Mouse (Mus musculus): Measurements from ENCODE around the gene Ldlrad1.

Ldlrad1 gene

DNA sequence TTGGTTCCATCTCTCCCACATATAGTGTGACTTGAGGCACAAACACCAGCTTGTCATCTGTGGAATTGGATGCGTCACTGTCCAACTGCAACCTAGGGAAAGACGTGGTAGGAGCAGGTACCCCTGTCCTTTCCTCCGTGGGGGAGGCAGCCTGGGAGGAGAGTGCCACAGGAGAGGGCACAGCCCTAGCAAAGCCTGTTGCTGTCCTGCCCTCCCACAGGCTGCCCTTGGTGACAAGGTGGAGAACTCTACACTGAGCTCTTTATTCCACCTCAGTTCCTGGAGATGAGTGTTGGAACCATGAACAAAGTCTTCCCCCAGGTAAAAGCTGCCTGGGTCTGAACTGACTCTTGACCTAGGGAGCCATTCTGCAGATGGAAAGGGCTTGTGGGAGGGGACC is at the start of gene Ldlrad1:
Gene Ldlrad1 (plus strand): TSS at position 301 of the 400 bp plus-strand sequence.
- DNase-seq (ENCODE audit: low read depth, low spot score), result no peak

DNA sequence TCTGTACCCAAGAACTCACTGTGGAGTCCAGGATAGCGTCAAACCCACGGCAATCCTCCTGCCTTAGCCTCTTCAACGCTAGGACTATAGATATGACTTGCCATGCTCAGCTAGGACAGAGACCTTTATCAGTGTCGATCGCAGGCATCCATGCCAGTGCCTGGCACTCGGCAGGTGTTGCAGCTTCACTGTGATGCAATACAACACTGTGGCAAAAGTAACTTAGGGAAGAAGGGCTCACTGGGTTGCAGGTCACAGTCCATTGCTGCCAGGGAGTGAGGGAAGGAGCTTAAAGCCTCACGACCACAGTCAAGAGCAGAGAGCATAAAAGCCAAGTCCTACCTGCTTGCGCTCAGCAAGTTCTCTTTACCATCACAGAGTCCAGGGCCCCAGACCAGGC is 48.8 kb upstream of the Ldlrad1 start:
- no peak for DNase-seq (ENCODE audit: low read depth, low spot score)

- no peak for DNase-seq (ENCODE audit: low read depth, low spot score)
Observed at GRCm38 (mm10) chr4:107163341-107163740, 45.6 kb upstream of the Ldlrad1 start.

DNA sequence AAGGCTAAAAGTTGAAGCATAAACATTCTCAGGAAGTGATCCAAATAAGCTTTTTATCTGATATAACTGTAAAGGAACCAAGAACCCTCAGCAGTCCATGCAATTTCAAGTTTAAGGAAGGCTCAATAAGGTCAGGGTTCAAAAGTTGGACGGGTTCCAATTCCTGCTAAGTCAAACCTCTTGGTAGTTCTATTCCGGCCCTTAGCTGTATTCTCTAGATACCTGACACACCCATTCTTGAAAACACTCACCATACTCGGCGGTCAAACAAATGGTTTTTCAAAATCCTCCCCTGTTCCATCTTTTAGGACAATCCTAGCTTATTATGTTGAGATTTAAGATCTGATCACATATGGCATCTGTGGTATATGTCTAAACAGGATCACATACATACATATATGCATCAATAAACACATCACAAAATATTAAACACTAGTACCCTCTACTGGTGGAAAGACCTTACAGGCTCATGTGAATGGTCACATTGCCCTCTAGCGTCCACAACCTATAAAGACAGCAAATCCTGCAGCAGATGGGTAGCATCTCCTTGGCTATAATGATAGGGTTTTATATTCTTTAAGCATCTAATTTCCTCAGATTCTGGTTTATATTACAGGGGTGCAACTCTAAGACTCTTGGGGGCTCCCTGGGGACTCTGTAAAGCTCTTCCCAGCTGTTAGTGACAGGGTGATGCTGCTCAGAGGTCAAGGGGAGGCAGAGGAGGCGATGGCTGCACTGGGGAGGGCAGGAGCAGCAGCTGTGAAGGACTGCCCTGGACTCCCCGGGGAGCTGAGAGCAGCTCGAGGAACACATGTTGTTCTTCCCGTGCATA is 45.0 kb upstream of the Ldlrad1 start:
- peak; percentile 79 for DNase-seq (ENCODE audit: low read depth, low spot score)

DNA sequence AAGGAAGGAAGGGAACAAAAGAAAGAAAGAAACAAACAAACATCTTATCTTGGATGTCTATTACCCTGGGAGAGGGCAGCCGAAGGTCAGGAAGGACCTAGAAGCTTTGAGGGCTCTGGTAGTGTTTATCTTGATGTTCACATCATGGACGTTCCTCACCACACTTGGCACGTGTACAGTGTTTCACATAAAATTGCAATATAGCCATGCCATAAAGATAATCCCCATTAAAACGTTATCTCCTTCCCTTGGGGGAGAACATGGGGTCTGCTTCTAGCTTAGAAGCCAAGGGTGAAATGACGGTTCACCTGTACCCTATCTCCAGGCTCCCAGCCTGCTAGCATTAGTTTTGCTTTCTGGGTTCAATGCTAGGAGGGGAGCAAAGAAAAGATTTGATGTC is 42.3 kb upstream of the Ldlrad1 start:
- no peak for DNase-seq (ENCODE audit: low read depth, low spot score)

GRCm38 (mm10) chr4:107167798-107168197 is 41.2 kb upstream of the Ldlrad1 start:
- DNase-seq (ENCODE audit: low read depth, low spot score), result no peak

DNA sequence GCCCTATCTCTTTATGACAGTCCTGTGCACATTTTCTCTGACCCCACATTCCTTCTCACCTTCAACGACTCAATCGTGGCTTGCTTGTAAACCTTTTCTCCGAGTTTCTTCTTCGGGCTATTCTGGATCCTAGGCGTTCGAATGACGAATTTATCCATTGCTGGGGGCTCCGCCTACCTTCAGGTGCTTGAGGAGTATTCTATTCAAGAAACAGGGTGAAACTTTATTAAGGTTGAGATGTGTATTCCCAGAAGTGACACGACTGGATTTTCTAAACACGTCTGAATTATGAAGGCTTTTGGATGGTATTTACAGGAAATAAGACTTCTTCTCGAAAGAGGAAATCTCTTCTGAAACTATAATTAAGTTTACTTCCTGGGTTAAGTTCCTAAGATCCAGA is 31.5 kb upstream of the Ldlrad1 start:
- DNase-seq (ENCODE audit: low read depth, low spot score), result no peak

DNA sequence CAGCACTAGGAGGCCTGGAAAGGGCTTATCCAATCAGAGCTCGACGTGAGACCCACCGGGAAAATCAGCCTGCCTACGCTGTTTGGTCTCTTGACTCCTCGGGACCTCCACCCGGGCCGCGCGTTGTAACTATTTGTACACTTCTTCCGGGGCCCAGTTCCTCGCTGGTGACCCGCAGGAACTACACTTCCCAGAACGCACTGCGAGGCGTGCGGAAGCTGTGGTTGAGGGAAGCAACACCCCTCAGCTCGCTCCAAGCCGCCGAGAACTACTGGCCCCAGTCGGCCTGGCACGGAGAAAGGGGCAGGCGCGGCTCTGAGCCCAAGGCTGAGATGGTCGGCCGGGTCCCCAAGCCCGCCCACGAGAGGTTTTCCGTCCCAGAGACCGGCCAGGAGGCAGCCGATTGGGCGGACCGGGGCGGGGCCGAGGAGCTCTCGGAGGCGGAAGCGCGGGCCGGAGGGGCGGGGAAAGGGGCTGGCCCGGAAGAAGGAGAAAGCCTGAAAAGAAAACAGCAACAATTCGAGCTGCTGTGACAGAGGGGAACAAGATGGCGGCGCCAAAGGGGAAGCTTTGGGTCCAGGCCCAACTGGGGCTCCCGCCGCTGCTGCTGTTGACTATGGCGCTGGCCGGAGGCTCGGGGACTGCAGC is 30.7 kb upstream of the Ldlrad1 start, which contains the start of gene Tmem59:
Gene Tmem59 (plus strand): TSS at position 218 of the 648 bp plus-strand sequence.
- peak; percentile 81 for DNase-seq (ENCODE audit: low read depth, low spot score)

DNA sequence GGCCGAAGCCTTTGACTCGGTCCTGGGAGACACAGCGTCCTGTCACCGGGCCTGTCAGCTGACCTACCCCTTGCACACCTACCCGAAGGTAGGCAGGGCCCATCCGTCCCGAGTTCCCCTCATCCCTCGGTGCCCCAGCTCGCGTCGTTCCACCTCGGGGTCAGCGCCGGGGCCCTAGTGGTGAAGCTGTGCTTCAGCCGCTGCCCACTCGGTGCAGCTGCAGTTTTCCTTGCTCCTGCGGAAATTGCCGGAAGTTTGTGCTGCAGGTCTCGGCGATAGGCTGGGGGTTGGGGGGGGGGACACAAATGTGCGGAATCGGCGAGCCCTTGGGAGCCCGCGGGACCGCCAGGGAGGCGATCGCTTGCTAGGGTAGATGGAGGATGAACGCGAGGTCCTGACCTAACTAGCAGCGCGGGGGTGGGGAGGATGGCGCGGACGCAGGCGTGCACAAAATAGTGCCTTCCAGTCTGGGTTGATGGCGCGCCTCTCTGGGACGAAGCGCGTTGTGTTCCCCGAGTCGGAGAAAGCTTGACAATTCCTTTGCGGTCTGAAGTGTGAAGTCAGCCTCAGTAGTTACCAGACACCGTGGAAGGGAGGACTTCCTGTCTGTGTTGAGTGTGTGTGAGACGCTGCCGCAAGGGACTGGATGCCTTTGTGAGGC is 30.0 kb upstream of the Ldlrad1 start, which contains the start of gene Tceanc2:
Gene Tceanc2 (minus strand): TSS at position 287 of the 661 bp plus-strand sequence.
- no peak for DNase-seq (ENCODE audit: low read depth, low spot score)

DNA sequence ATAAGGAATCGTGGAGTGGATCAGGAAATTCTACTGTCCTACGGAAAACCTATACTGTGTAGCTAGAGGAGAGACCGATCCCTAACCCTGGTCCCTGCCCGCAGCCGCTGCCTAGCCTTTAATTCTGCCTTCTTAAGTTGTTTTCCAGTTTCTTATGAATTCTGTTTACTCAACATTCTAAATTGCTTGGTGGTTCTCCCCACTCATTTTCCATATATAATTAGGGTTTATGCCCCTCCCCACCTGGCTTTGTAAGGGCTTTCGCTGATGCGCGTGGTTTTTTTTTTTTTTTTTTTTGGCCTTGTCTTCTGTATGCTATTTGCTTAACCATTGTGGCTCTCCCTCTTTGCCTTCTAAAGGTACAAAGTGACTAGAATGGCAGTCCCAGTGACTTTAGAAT is 29.4 kb upstream of the Ldlrad1 start:
- DNase-seq (ENCODE audit: low read depth, low spot score), result no peak

GRCm38 (mm10) chr4:107180746-107181145 is 28.2 kb upstream of the Ldlrad1 start:
- DNase-seq (ENCODE audit: low read depth, low spot score), result no peak

DNA sequence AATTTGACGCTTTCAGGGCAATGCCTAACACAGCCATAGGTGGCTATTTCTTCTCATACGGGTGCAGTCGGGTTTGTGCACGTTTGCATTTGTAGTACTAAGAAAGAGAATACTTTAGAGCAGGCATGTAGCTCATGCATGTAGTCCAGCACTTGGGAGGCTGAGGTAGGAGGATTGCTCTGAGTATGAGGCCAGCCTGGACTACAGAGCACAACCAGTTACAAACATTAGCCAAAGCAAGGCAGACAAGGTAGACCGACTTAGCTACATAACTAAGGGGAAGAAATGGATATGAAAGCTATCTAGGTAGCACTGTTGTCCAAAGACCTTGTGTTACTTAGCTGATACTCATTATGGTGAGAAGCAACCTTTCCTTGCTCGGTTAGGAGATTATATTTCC is 27.1 kb upstream of the Ldlrad1 start:
- DNase-seq (ENCODE audit: low read depth, low spot score), result no peak

DNA sequence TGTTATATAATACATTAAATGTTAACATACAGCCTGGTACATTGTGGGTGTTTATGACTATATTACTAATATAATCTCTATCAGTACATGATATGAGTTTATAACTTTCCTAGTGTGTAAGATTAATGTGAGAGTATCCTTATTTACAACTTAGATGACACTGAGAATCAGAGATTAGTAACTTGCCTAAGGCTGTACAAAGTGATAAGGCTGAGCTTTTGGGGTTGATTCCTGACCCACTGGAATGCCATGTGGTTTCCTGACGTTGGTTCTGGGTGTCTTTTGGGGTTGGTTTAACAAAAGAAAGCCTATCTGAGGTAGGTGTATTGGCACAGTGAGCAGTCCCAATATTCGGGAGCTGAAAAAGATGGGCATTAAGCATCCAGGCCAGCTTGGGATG is 26.2 kb upstream of the Ldlrad1 start:
- DNase-seq (ENCODE audit: low read depth, low spot score), result no peak

DNA sequence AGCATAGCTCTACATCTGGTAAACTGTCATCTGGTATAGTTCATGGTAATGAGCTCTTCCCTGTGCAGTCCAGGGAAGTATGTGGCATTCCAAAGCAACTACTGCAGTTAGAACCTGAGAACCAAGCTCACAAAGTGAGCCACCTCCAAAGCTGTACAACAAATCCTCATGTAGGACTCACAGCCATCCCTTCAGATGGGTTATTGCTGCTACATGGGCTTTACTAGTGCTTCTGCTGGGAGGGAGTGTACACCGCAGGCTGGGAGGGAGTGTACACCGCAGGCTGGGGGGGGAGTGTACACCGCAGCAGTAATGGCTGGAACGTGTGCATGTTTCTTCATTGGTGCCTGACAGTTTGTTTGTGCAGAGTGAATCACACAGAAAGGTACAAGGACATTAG is 25.8 kb upstream of the Ldlrad1 start:
- no peak for DNase-seq (ENCODE audit: low read depth, low spot score)

GRCm38 (mm10) chr4:107185703-107186102 is 23.3 kb upstream of the Ldlrad1 start:
- DNase-seq (ENCODE audit: low read depth, low spot score), result no peak

DNA sequence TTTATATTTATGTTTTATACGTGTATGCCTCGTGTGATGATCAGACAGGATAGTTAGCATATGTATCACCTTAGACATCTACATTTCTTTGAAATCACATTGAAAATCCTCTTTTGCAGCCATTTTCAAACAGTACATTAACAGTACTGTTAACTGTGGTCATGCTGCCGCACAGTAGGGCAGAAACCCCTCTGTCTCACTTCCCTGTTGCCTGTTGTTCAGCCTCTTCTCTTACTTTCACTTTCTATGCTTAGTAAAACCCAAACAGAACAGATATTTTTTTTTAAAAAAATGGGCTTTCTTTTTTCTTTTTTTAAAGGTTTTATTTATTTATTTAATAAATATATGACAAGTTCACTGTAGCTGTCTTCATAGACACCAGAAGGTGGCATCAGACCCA is 15.1 kb upstream of the Ldlrad1 start:
- no peak for DNase-seq (ENCODE audit: low read depth, low spot score)

DNA sequence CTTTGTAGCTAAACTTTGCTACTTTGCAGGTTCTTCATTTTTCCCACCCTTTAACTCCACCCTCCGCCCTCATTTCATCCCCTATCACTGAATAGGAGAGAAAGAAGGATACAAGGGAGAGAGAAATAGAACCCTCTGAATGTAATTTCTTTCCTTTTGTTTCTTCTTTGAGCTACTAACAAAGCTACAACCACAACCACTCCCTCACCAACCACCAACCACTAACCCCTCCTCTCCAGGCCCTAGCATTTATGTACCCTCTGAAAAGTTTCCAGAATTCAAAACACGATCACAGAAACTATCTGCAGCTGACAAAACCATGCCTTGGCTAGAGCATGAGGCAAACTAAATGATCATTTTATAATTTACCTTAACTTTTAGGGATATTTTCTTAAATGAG is 12.5 kb upstream of the Ldlrad1 start:
- no peak for DNase-seq (ENCODE audit: low read depth, low spot score)

- DNase-seq (ENCODE audit: low read depth, low spot score), result no peak
Observed at GRCm38 (mm10) chr4:107198072-107198471, 10.9 kb upstream of the Ldlrad1 start.

DNA sequence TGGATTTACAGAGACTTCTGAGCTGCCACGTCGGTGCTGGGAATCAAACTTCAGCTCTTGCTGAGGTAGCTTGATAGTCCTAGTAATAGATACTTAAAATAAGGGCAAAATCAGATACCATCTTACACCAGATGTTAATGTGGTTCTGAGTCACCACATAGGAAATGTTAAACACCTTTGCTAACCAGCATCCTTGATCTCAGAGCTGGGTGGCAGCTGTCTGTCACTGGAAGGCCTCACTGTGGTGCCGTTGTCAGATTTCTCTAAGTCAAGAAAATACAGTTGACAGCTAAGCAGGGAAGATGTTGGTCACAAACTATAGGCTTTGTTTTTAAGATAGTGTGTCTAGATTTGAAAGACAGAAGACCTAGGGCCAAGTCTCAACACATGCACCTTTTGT is 7.2 kb upstream of the Ldlrad1 start:
- no peak for DNase-seq (ENCODE audit: low read depth, low spot score)

- no peak for DNase-seq (ENCODE audit: low read depth, low spot score)
Observed at GRCm38 (mm10) chr4:107203001-107203400, 6.0 kb upstream of the Ldlrad1 start.

- no peak for DNase-seq (ENCODE audit: low read depth, low spot score)
Observed at GRCm38 (mm10) chr4:107207016-107207415, 2.0 kb upstream of the Ldlrad1 start.

DNA sequence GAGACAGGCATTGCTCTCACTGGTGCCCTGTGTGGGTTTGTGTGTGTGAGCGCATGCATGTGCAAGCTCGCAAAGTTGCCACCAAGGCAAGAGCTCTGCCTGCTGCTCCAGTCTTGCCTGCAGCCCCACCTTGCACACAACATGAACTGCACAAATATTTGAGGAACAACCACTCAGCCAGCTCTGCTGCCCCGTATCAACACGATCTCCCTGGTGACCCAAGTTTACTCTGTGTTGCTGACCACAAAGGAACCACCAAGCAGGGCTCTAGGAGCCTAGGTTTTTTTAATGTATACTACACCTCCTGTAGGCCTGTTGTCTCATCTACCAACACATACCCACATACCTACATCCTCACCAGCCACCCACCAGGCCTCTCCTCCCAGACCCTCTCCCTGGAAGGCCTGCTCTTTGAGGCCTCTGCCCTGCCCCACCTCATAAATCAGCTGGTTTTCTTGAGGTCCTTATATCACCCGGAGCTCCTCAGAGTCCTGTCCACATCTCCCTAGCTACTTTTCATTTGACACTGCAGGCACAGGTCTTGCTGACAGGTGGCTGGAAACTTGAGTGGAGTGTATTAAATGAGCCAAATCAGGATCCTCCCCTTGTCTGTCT is 1.6 kb downstream of the Ldlrad1 start:
- DNase-seq (ENCODE audit: low read depth, low spot score), result no peak

Measured in retina, adult 2 months (tissue).